Mouse (Mus musculus): ENCODE results near the gene Atrip. TPM values are rescaled to one million over a fixed set of nuclear protein-coding genes. Genes with fewer than 3 reads are reported as not detected.

The Atrip gene
- polyA plus RNA-seq, 2 experiments from 2014 or later = 15.3 to 16.3 TPM

- no peak for ATAC-seq
Measured at GRCm38 (mm10) chr9:109056916-109057315, 17.0 kb downstream of the Atrip start.

- ATAC-seq = no peak
Measured at GRCm38 (mm10) chr9:109056081-109056690, 17.7 kb downstream of the Atrip start.

- no peak for ATAC-seq
Measured at GRCm38 (mm10) chr9:109055271-109056030, 18.5 kb downstream of the Atrip start.

GRCm38 (mm10) chr9:109054712-109055111 is 19.2 kb downstream of the Atrip start:
- peak; percentile 23 for ATAC-seq

- no peak for ATAC-seq
Measured at GRCm38 (mm10) chr9:109053851-109054250, 20.1 kb downstream of the Atrip start.

GRCm38 (mm10) chr9:109053366-109053765 is 20.6 kb downstream of the Atrip start:
- ATAC-seq = no peak

- peak; percentile 31 for ATAC-seq
Measured at GRCm38 (mm10) chr9:109052490-109053260, 21.2 kb downstream of the Atrip start.

GRCm38 (mm10) chr9:109051651-109052489 is 22.1 kb downstream of the Atrip start:
- ATAC-seq = peak; percentile 47

- ATAC-seq = peak; percentile 50
Measured at GRCm38 (mm10) chr9:109051011-109051501, 22.9 kb downstream of the Atrip start.

GRCm38 (mm10) chr9:109050674-109050997 is 23.3 kb downstream of the Atrip start:
- no peak for ATAC-seq

- ATAC-seq = no peak
Measured at GRCm38 (mm10) chr9:109049996-109050673, 23.8 kb downstream of the Atrip start.

GRCm38 (mm10) chr9:109049316-109049715 is 24.6 kb downstream of the Atrip start:
- ATAC-seq = no peak

- peak; percentile 18 for ATAC-seq
Measured at GRCm38 (mm10) chr9:109046306-109046705, 27.6 kb downstream of the Atrip start.

GRCm38 (mm10) chr9:109041351-109041750 is 32.6 kb downstream of the Atrip start:
- no peak for ATAC-seq

- ATAC-seq = no peak
Measured at GRCm38 (mm10) chr9:109040906-109041305, 33.0 kb downstream of the Atrip start.

GRCm38 (mm10) chr9:109040216-109040615 is 33.7 kb downstream of the Atrip start:
- no peak for ATAC-seq

GRCm38 (mm10) chr9:109039681-109040080 is 34.2 kb downstream of the Atrip start:
- ATAC-seq = no peak

- peak; percentile 14 for ATAC-seq
Measured at GRCm38 (mm10) chr9:109038901-109039364, 35.0 kb downstream of the Atrip start.

GRCm38 (mm10) chr9:109038086-109038895 is 35.6 kb downstream of the Atrip start, which contains the start of gene Shisa5:
Gene Shisa5 (plus strand): TSS chr9:109038565.
- peak; percentile 85 for ATAC-seq

- ATAC-seq = no peak
Measured at GRCm38 (mm10) chr9:109032435-109032834, 41.5 kb downstream of the Atrip start.

GRCm38 (mm10) chr9:109031686-109032085 is 42.2 kb downstream of the Atrip start:
- no peak for ATAC-seq
